Mouse (Mus musculus) thymus, postnatal 0 days (tissue): Measurements from ENCODE around the gene Tmem273. TPM values are rescaled to one million over a fixed set of nuclear protein-coding genes. Genes with fewer than 3 reads are reported as not detected.

Source experiments
- DNase-seq: peaks from one replicate; pipeline ENCODE4 v3.0.0-alpha.2; 2015; ENCODE audit warnings: low spot score
- polyA plus RNA-seq: library from polyadenylated mRNA; unstranded; fragments of >200 nt; fragmentation: Nextera tagmentation; extraction: Ambion mirVana; gene quantifications from 2 replicates; pipeline ENCODE4 v1.2.1, GENCODE M21; 2015

Tmem273 gene
- polyA plus RNA-seq, 1 experiment from 2014 or later, result 1.0 TPM

GRCm38 (mm10) chr14:32859831-32860569 lies 74.2 kb downstream of the Tmem273 start:
- DNase-seq, result no peak

GRCm38 (mm10) chr14:32861149-32861581 lies 75.4 kb downstream of the Tmem273 start:
- DNase-seq, result no peak

GRCm38 (mm10) chr14:32861656-32862055 lies 75.9 kb downstream of the Tmem273 start:
- no peak for DNase-seq

GRCm38 (mm10) chr14:32865331-32865730 lies 79.6 kb downstream of the Tmem273 start:
- no peak for DNase-seq

Other genes with a start within 250 kb of the Tmem273 start
- 0.08 TPM in 1 of 2 replicates, not detected in the other for gene Prrxl1, start 186.6 kb upstream of the Tmem273 start, polyA plus RNA-seq
- gene 3425401B19Rik, start 100.7 kb upstream of the Tmem273 start, polyA plus RNA-seq, result 0.06 TPM in 1 of 2 replicates, not detected in the other
- gene Fam170b, start 48.0 kb downstream of the Tmem273 start, polyA plus RNA-seq, result not detected in 2 replicates
- gene Vstm4, start 70.8 kb downstream of the Tmem273 start, polyA plus RNA-seq, result 3.7 and 4.0 TPM in 2 replicates
- 0.52 and 0.89 TPM in 2 replicates for gene Lrrc18, start 205.4 kb downstream of the Tmem273 start, polyA plus RNA-seq